8 mouse cellular contexts compared by ENCODE assay signal in the genomic region with DNA sequence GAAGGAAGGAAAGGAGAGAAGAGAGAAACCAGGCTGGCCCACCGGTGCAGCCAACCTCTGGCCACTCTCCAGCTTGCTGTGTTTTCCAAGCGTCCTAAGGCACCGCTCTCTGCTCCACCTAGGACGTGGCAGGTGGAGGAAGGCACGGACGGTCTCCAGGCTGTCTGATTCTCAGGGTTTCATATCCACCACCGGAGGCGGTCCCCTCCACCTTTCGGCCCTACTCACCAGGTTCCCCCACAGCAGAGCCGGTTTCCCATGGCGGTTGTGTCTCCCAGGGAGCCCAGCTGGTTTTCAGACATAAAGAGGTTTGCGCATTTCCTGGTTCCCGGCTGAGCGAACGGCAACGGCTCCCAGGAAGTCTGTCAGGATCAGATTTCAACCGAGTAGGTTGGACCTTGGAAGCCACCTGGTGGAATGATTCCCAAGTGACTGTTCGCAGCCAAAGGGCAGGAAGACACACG. TPM values are rescaled to one million over a fixed set of nuclear protein-coding genes. Genes with fewer than 3 reads are reported as not detected.
A peak's percentile ranks its signal among the peaks of the same experiment; 100 is the strongest.
DNase-seq lines count a peak whose midpoint lies in the region; TF ChIP-seq lines count a peak whose summit lies in the region.

A gene (minus strand): TSS at position 323 of the 464 bp plus-strand sequence.

- no peak for TF ChIP-seq CTCF in spleen, adult 2 months (IDR thresholded peaks at IDR 0.05; ENCODE audit: extremely low read depth, insufficient read depth, insufficient read length, insufficient replicate concordance)
- TF ChIP-seq CTCF in small intestine, adult 2 months (IDR thresholded peaks at IDR 0.05; ENCODE audit: extremely low read depth, insufficient read length, insufficient replicate concordance, low read depth, low read length): peak; percentile 35; the same call in 1 of the 2 replicates

- H3K4me1 ChIP-seq in spleen, adult 2 months (ENCODE audit: control insufficient read depth, insufficient read depth, insufficient read length): no peaks in the 10 kb centered on the region
- peaks cover 18% of the 10 kb centered on the region for H3K4me1 ChIP-seq in forebrain, embryonic 10.5 days
- H3K4me1 ChIP-seq in small intestine, adult 2 months (ENCODE audit: control insufficient read depth, insufficient read depth, insufficient read length, low read length): peaks cover 5% of the 10 kb centered on the region; the same call in 1 of the 2 replicates

- DNase-seq in spleen, adult 2 months (ENCODE audit: low read depth in 1 of 2, low spot score in 2 of 2): no peak
- DNase-seq in spleen, postnatal 14 days (ENCODE audit: low spot score in 2 of 2): no peak
- DNase-seq in forebrain, embryonic 10.5 days (ENCODE audit: extremely low spot score, low spot score): no peak
- peak; percentile 84 for DNase-seq in kidney, adult 11 months
- DNase-seq in lung, adult 18-20 months: peak; percentile 76 to 85
- DNase-seq in spleen, postnatal 4 days (ENCODE audit: low spot score in 2 of 2): no peak
- no peak for DNase-seq in right cerebral cortex, postnatal 36 days (ENCODE audit: low spot score in 2 of 2)

- 0 out of 2 replicates have a peak within 1 kb of the TSS, but pooled peaks have one; percentile 5 for H3K4me3 ChIP-seq in spleen, adult 2 months (ENCODE audit: extremely low read depth, insufficient read depth, insufficient read length)
- H3K4me3 ChIP-seq in forebrain, embryonic 10.5 days: peak within 1 kb of the TSS; percentile 51
- peak within 1 kb of the TSS; percentile 92 for H3K4me3 ChIP-seq in small intestine, adult 2 months (ENCODE audit: low read depth, low read length)

- no peaks in the 10 kb centered on the region; the same call in 1 of the 2 replicates for H3K27me3 ChIP-seq in spleen, adult 2 months (ENCODE audit: control insufficient read depth, insufficient read depth, low read length)
- peaks cover 38% of the 10 kb centered on the region for H3K27me3 ChIP-seq in forebrain, embryonic 10.5 days (ENCODE audit: poor library complexity, severe bottlenecking)
- no peaks in the 10 kb centered on the region for H3K27me3 ChIP-seq in small intestine, adult 2 months (ENCODE audit: control insufficient read depth, insufficient read depth, low read length)

- no peak within 1 kb of the TSS for H3K27ac ChIP-seq in spleen, adult 2 months (ENCODE audit: insufficient read depth, low read length)
- peak within 1 kb of the TSS; percentile 74 for H3K27ac ChIP-seq in forebrain, embryonic 10.5 days
- peak within 1 kb of the TSS; percentile 98 for H3K27ac ChIP-seq in small intestine, adult 2 months (ENCODE audit: insufficient read depth, low read depth, low read length)

- 18% methylated on average over 19 of the region's 19 CpGs for WGBS in spleen, adult 2 months
- under 1% methylated on average over 19 of the region's 19 CpGs for WGBS in forebrain, embryonic 10.5 days
- 5% methylated on average over 19 of the region's 19 CpGs for WGBS in small intestine, adult 2 months

- TF ChIP-seq POLR2A in spleen, adult 2 months (IDR thresholded peaks at IDR 0.05; ENCODE audit: low read depth, low read length): no peak
- TF ChIP-seq POLR2A in small intestine, adult 2 months (IDR thresholded peaks at IDR 0.05; ENCODE audit: low read depth, low read length): peak; percentile 66; the same call in 1 of the 2 replicates

- no peaks in the 10 kb centered on the region for H3K9me3 ChIP-seq in forebrain, embryonic 10.5 days

- H3K36me3 ChIP-seq in spleen, adult 2 months (ENCODE audit: control insufficient read depth, insufficient read depth, low read length): no peaks in the 10 kb centered on the region
- H3K36me3 ChIP-seq in forebrain, embryonic 10.5 days (replicated peaks): no peaks in the 10 kb centered on the region
- H3K36me3 ChIP-seq in small intestine, adult 2 months (ENCODE audit: control insufficient read depth, insufficient read depth, low read length): 0 out of 2 replicates have a peak, but pooled peaks cover 1% of the 10 kb centered on the region

RNA-seq across cellular contexts. Expression of the gene that starts here (rescaled TPM):
- polyA plus RNA-seq in spleen, adult 2 months (2012; rRNA removed): 0.71 and 0.94 TPM in 2 replicates
- polyA plus RNA-seq in forebrain, embryonic 10.5 days (2016; fragmentation: Nextera tagmentation; extraction: Ambion mirVana): 2.1 and 2.5 TPM in 2 replicates
- polyA plus RNA-seq in small intestine, adult 2 months (2012; rRNA removed): 7.6 and 15.0 TPM in 2 replicates

Comparison
In these comparisons a context has a peak if more than half of its experiments do, and no peak if none do; other contexts are left out.
1. DNase-seq: peak in kidney, adult 11 months (single experiment) and lung, adult 18-20 months (2 of 2); none in spleen, adult 2 months (0 of 2), spleen, postnatal 14 days (0 of 2), forebrain, embryonic 10.5 days (single experiment), spleen, postnatal 4 days (0 of 2) and right cerebral cortex, postnatal 36 days (0 of 2).
2. H3K4me3 ChIP-seq: peak in every context shown above with its lines; median percentile 92 in small intestine, adult 2 months; 51 in forebrain, embryonic 10.5 days; 5 in spleen, adult 2 months.